Mouse (Mus musculus): ENCODE data around the gene Rcn3.

DNA sequence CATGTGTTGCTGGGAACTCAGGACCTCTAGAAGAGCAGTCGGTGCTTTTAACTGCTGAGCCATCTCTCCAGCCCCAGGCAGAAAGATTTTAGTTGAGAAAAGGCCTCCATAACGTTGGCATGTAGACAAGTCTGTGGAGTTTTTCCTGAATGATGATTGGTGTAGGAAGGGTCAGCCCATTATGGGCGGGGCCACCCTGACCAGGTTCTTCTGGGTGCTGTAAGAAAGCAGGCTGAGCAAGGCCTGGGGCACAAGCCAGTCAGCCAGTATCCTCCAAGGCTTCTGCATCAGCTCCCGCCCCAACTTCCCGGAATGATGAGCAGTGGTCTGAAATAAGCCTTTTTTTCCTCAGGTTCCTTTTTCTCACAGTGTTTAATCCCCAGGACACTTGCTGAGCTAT lies 11.0 kb downstream of the Rcn3 start:
- no peak for TF ChIP-seq CTCF (IDR thresholded peaks at IDR 0.05; ENCODE audit: control insufficient read depth, insufficient read depth, insufficient replicate concordance, low read depth, low read length)
- TF ChIP-seq POLR2A (IDR thresholded peaks at IDR 0.05; ENCODE audit: control insufficient read depth, low read depth, low read length): no peak

Measured in testis, adult 2 months (tissue).